Mouse (Mus musculus): ENCODE results near the gene Fam120b.
A peak's percentile ranks its signal among the peaks of the same experiment; 100 is the strongest.
"Not testable (repeated sequence)": the region's sequence is repeated elsewhere in the genome, so short reads cannot be mapped to it uniquely, and the experiment has no call there.

The Fam120b gene

GRCm38 (mm10) chr17:15440067-15440462 is 44.1 kb downstream of the Fam120b start:
- DNase-seq, result no peak

GRCm38 (mm10) chr17:15440463-15441121 is 44.6 kb downstream of the Fam120b start:
- no peak for DNase-seq

- no peak for DNase-seq
Observed at GRCm38 (mm10) chr17:15445421-15445820, 49.4 kb downstream of the Fam120b start.

GRCm38 (mm10) chr17:15447831-15448230 is 51.8 kb downstream of the Fam120b start:
- DNase-seq, result no peak

GRCm38 (mm10) chr17:15449144-15449543 is 53.1 kb downstream of the Fam120b start:
- DNase-seq, result not testable (repeated sequence)

- no peak for DNase-seq
Observed at GRCm38 (mm10) chr17:15449606-15450005, 53.6 kb downstream of the Fam120b start.

- no peak for DNase-seq
Observed at GRCm38 (mm10) chr17:15455203-15455602, 59.2 kb downstream of the Fam120b start.

- no peak for DNase-seq
Observed at GRCm38 (mm10) chr17:15456595-15456994, 60.6 kb downstream of the Fam120b start.

GRCm38 (mm10) chr17:15459761-15460160 is 63.8 kb downstream of the Fam120b start:
- no peak for DNase-seq

- DNase-seq, result no peak
Observed at GRCm38 (mm10) chr17:15461921-15462495, 66.0 kb downstream of the Fam120b start.

GRCm38 (mm10) chr17:15467669-15468068 is 71.7 kb downstream of the Fam120b start:
- peak; percentile 81 for DNase-seq

- DNase-seq, result no peak
Observed at GRCm38 (mm10) chr17:15472671-15473070, 76.7 kb downstream of the Fam120b start.
